Mouse (Mus musculus): ENCODE data around the gene Siae. TPM values are rescaled to one million over a fixed set of nuclear protein-coding genes. Genes with fewer than 3 reads are reported as not detected.
A peak's percentile ranks its signal among the peaks of the same experiment; 100 is the strongest.

Gene Siae
- polyA plus RNA-seq, 1 experiment from 2014 or later: 3.4 TPM

DNA sequence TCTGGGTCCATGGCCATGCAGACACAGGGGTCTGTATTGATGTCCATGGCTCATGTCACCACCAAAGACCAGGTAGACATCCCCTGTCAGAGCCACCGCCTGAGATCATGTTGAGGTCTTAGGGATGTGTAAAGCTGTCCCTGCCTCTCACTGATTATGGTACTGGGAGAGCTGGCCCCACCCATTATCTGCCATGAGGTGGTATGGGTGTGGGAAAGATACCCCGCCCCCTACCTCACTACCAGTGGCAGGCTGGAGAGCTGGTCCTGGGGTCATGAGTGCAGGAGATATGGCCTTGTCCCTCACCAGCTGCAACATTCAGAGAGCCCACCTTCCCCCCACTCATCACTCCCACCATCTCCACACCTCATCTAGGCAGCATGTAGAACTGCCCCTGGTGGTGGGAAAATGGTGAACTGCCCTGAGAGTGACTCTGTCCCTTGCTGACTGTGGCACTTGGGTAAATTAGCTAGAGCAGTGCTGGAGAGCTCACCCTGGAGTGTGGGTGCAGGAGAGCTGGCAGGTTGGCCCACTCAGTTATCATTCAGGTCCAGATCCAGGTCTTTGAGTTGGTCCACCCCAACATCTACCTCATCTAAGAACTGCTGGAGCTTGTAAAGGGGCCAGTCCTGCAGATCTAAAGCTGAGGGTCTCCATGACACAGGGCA is 45.2 kb downstream of the Siae start:
- Histone ChIP-seq H3K27me3 (ENCODE audit: low read depth, poor library complexity, severe bottlenecking) (no peaks in the 10 kb centered on the region), H3K4me3 (no peak overlapping the region), H3K4me1 (no peaks in the 10 kb centered on the region), H3K36me3 (no peaks in the 10 kb centered on the region), H3K27ac (no peak overlapping the region), H3K9me3 (replicated peaks) (no peaks in the 10 kb centered on the region)
- no peak for DNase-seq (ENCODE audit: low spot score)
- 80% methylated on average over 2 of the region's 2 CpGs for WGBS

DNA sequence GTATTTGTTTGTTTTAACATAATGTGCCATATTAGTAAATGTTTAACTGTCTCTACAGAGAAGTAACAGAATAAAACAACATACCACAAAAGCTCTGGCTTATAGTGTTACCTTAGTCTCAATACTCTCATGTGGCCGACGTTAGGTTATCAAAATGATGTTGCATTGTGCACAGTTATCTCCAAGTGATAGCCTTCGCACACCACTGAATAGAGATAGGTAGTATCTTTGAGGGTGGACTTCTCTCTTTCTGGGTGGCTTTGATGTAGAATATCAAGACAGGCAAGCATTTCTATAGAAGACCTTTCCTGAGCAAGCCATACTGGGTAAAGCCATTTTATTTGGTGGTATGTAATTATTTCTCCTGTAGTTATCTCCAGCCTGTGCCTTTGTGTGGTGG is 49.6 kb downstream of the Siae start:
- no peaks in the 10 kb centered on the region for H3K9me3 ChIP-seq (replicated peaks)
- WGBS: 96% methylated on average over 3 of the region's 3 CpGs

DNA sequence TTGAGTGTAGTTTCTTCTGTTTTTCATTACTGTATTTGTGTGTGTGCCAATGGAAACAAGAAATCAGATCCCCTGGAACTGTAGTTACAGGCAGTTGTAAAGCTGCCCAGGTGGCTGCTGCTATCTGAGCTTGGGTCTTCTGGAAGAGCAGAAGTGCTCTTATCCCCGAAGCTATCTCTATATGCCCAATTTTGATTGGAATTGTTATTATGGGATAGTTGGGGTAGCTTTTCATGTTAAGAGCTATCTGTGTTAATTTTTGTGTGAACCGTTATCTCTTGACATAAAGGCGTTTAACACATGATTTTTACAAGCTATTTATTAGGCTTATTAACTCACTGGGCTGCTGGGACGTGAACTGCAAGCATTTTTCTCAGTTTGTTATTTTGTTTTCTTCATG is 54.1 kb downstream of the Siae start:
- Histone ChIP-seq H3K9me3 (replicated peaks) (no peaks in the 10 kb centered on the region), H3K36me3 (no peaks in the 10 kb centered on the region), H3K27me3 (ENCODE audit: low read depth, poor library complexity, severe bottlenecking) (0 out of 2 replicates have a peak, but pooled peaks cover 3% of the 10 kb centered on the region), H3K4me1 (peaks cover 6% of the 10 kb centered on the region; the same call in 1 of the 2 replicates), H3K4me3 (no peak overlapping the region), H3K27ac (no peak overlapping the region)
- no peak for DNase-seq (ENCODE audit: low spot score)
- WGBS: 75% methylated on average over 4 of the region's 4 CpGs

More for the DNA sequence above, 49.6 kb downstream of the Siae start:
- no peaks in the 10 kb centered on the region for H3K27me3 ChIP-seq (ENCODE audit: low read depth, poor library complexity, severe bottlenecking)
- no peaks in the 10 kb centered on the region for H3K36me3 ChIP-seq
- no peak overlapping the region for H3K4me3 ChIP-seq
- DNase-seq (ENCODE audit: low spot score): no peak
- no peaks in the 10 kb centered on the region for H3K4me1 ChIP-seq
- H3K27ac ChIP-seq: no peak overlapping the region

DNA sequence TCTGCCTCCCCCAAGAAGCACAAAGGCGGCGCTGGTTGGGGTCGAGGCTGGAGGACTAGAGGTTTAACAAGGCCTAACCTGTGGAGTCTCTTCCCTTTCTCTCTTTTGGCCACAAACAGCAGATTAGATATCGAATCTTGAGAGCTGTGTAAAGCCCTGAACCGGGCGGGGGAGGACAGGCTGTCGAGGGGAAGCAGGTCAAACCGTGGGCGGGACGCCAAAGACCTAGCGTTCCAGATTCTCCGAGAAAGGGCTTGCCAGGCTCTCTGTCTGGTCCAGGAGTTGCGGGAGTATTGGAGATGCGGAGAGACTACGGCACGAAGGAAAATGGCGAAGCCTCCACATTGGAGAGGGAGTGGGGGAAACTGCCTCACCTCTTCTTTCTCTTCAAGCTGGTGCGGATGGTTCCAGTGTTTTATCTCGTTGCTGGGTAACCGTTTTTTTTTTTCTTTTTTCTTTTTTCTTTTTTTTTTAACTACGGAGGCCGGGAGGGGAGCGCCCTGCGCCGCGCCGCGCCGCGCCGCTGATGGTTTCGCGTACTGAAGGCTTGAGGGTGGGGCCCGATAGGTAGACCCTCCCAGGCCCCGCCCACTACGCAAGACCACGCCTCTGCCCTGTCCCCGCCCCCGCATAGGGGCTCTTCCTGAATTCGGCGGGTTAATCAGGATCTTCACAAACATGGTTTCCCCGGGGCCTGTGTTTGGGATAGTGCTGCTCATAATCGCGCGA is 57.8 kb downstream of the Siae start, which contains the start of gene Spa17:
TSS of gene Spa17 (minus strand) at position 541 of the 729 bp plus-strand sequence.
- peaks cover 6% of the 10 kb centered on the region; the same call in 1 of the 2 replicates for H3K4me1 ChIP-seq
- H3K4me3 ChIP-seq: peak within 1 kb of the TSS; percentile 76
- no peaks in the 10 kb centered on the region for H3K9me3 ChIP-seq (replicated peaks)
- H3K27ac ChIP-seq: peak within 1 kb of the TSS; percentile 89
- H3K27me3 ChIP-seq (ENCODE audit: low read depth, poor library complexity, severe bottlenecking): peaks cover 11% of the 10 kb centered on the region; the same call in 1 of the 2 replicates
- WGBS: under 1% methylated on average over 45 of the region's 45 CpGs
- H3K36me3 ChIP-seq: no peaks in the 10 kb centered on the region
- DNase-seq (ENCODE audit: low spot score): peak; percentile 88

DNA sequence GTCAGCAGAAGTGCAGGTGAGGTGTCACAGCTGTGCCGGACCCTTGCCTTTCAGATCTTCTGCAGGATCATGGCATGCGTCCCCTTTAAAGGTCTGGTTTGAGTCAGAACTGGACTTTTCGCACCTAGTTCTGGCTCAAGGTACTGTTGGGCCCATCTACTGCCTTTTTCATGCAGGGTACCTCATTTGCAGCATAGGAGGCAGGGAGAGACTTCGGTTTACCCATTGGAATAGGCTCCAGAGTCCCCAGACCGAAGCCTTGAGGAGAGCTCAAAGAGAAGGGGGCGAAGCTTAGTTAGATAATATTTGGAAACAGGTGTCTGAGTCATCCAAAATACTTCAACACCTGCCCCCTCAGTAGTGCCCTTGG is 58.4 kb downstream of the Siae start:
- Histone ChIP-seq H3K27me3 (ENCODE audit: low read depth, poor library complexity, severe bottlenecking) (peaks cover 11% of the 10 kb centered on the region; the same call in 1 of the 2 replicates), H3K27ac (peak overlapping the region; percentile 50), H3K4me3 (peak overlapping the region; percentile 76), H3K9me3 (replicated peaks) (no peaks in the 10 kb centered on the region), H3K36me3 (no peaks in the 10 kb centered on the region), H3K4me1 (peaks cover 6% of the 10 kb centered on the region; the same call in 1 of the 2 replicates)
- DNase-seq (ENCODE audit: low spot score): no peak
- 25% methylated on average over 6 of the region's 6 CpGs for WGBS

DNA sequence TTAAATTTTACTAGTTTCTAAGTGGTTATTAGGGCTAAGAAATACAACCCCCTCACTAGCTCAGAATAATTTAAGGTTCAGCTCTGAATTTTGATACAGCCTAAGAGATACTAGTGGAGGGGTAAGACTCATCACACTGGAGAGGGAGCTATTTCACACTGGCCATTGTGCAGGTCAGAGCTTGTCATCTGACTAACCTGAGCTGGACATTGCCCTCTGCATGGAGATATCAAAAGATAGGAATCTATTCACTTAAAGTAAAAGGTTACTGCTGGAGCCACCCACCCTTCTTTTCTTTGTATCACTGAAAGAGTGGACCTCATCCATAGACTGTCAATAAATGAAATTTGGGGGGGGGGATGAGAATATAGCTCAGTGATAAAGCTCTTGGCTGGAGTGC is 58.8 kb downstream of the Siae start:
- H3K36me3 ChIP-seq: no peaks in the 10 kb centered on the region
- H3K27me3 ChIP-seq (ENCODE audit: low read depth, poor library complexity, severe bottlenecking): peaks cover 11% of the 10 kb centered on the region; the same call in 1 of the 2 replicates
- H3K27ac ChIP-seq: no peak overlapping the region
- H3K4me1 ChIP-seq: peaks cover 6% of the 10 kb centered on the region; the same call in 1 of the 2 replicates
- H3K9me3 ChIP-seq (replicated peaks): no peaks in the 10 kb centered on the region
- DNase-seq (ENCODE audit: low spot score): no peak
- peak overlapping the region; percentile 76; the same call in 1 of the 2 replicates for H3K4me3 ChIP-seq

DNA sequence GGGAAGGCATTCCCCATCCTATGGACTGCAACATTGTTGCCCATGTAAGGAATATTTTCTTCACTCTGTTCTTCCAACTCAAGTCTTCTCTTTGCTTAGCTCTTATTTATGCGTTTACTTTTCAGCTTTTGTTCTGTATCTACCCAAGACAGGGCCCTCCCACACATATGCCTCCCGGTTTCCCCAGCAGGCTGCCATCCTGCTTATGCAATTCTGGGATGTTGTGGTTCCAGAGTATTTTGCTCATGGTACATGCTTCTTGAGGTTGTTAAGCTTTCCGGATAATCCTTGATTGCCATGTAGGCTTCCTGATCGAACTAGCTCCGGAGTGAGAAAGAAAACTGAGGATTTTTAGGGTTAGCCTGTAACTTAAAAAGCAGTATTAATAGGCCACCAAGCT is 59.7 kb downstream of the Siae start:
- peaks cover 11% of the 10 kb centered on the region; the same call in 1 of the 2 replicates for H3K27me3 ChIP-seq (ENCODE audit: low read depth, poor library complexity, severe bottlenecking)
- no peak overlapping the region for H3K27ac ChIP-seq
- H3K9me3 ChIP-seq (replicated peaks): no peaks in the 10 kb centered on the region
- DNase-seq (ENCODE audit: low spot score): no peak
- H3K4me1 ChIP-seq: peaks cover 6% of the 10 kb centered on the region; the same call in 1 of the 2 replicates
- H3K36me3 ChIP-seq: no peaks in the 10 kb centered on the region
- WGBS: 76% methylated on average over 5 of the region's 5 CpGs
- no peak overlapping the region for H3K4me3 ChIP-seq

DNA sequence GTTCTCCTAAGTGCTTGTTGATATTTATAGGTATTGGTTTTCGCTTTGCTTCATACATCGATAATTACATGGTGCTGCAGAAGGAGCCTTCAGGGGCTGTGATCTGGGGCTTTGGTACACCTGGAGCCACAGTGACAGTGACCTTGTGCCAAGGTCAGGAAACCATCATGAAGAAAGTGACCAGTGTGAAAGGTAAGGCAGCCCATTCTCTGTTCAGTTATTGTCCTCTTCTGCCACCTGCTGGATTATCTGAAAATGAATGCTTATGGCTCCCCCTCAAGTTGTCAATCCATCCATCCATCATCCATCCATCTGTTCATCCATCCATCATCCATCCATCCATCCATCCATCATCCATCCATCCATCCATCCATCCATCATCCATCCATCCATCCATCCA is 61.3 kb downstream of the Siae start:
- H3K27ac ChIP-seq: no peak overlapping the region
- H3K36me3 ChIP-seq: no peaks in the 10 kb centered on the region
- no peak for DNase-seq (ENCODE audit: low spot score)
- peaks cover 11% of the 10 kb centered on the region; the same call in 1 of the 2 replicates for H3K27me3 ChIP-seq (ENCODE audit: low read depth, poor library complexity, severe bottlenecking)
- no peaks in the 10 kb centered on the region for H3K9me3 ChIP-seq (replicated peaks)
- WGBS: 54% methylated on average over 2 of the region's 2 CpGs
- H3K4me3 ChIP-seq: no peak overlapping the region
- peaks cover 6% of the 10 kb centered on the region; the same call in 1 of the 2 replicates for H3K4me1 ChIP-seq

DNA sequence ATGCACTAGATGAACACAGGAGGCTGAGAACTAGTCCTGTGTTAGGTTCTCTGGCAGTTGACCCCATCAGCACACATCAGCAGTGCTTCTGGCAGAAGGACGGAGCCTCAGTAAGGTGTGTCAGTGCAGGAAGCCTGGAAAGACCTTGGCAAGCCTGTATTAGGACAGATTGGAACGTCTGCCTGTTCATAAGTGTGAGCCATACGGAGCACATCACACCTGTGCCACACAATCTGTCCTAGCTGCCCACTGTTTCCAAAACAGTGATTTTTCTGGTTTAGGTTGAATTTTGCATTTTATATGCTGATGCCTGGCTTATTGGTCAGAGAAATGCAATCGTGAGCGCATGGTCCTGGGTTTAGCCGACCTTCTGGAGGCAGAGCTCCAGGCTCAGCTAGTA is 65.8 kb downstream of the Siae start:
- H3K9me3 ChIP-seq (replicated peaks): no peaks in the 10 kb centered on the region
- H3K27me3 ChIP-seq (ENCODE audit: low read depth, poor library complexity, severe bottlenecking): peaks cover 9% of the 10 kb centered on the region; the same call in 1 of the 2 replicates
- no peak for DNase-seq (ENCODE audit: low spot score)
- H3K27ac ChIP-seq: no peak overlapping the region
- WGBS: 87% methylated on average over 6 of the region's 6 CpGs
- no peaks in the 10 kb centered on the region for H3K36me3 ChIP-seq
- H3K4me3 ChIP-seq: no peak overlapping the region
- H3K4me1 ChIP-seq: 0 out of 2 replicates have a peak, but pooled peaks cover 4% of the 10 kb centered on the region

DNA sequence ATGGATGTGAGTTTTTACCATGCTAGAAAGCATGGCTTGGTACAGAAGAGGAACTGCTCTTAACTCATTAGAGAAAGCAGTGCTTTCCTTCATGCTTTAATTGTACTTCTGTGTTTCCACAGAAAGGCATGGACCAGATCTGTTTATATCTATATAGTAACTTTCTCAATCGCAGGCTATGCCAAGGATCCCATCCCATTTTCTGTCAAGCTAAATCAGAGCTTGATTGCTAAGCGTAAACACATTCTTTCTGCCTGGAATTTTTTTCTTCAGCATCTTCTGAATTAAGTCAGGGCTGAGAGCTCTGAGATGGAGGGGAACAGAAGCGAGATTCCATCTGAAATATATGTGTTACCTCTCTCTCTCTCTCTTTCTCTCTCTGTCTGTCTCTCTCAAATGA is 68.5 kb downstream of the Siae start:
- H3K27ac ChIP-seq: no peak overlapping the region
- DNase-seq (ENCODE audit: low spot score): no peak
- 0 out of 2 replicates have a peak, but pooled peaks cover 4% of the 10 kb centered on the region for H3K4me1 ChIP-seq
- H3K4me3 ChIP-seq: no peak overlapping the region
- no peaks in the 10 kb centered on the region for H3K9me3 ChIP-seq (replicated peaks)
- H3K36me3 ChIP-seq: no peaks in the 10 kb centered on the region
- H3K27me3 ChIP-seq (ENCODE audit: low read depth, poor library complexity, severe bottlenecking): 0 out of 2 replicates have a peak, but pooled peaks cover 3% of the 10 kb centered on the region
- 89% methylated on average over 3 of the region's 3 CpGs for WGBS

DNA sequence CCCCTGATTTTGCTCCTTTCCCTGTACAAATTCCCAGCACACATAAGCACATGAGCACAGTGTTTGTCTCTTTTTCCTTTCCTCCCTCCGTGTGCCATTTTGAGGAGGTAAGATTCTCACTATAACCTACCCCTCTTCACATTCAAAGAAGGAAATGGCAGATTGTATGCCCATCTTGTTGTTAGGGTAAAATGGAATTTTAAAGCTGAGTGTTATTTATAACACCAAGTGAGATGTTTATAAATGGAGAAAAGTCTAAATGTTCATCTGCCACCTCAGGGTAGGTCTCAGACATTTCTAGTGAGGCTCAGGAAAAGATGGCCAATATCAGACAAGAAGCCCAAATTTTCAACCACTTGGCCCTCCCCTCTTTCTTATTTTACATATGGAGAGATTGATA is 69.0 kb downstream of the Siae start:
- 0 out of 2 replicates have a peak, but pooled peaks cover 4% of the 10 kb centered on the region for H3K4me1 ChIP-seq
- WGBS: 69% methylated on average over 1 of the region's 1 CpGs

DNA sequence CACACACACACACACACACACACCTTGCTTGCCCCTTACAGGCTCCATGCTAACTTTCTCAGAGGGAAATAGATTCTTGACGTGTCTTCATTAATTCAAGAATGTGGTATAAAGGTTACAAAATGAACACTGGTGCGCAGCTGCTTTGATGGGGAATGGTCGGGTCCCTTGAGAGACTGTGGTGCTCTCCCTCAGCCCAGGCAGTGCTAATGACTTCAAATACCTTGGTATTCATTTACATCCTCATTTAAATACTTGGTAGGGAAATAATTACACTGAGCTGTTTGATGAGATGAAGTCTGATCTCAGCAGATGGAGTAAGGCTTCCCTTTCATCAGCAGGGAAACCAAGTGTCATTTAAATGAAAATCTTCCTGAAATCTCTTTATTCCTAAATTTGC is 69.6 kb downstream of the Siae start:
- Histone ChIP-seq H3K4me1 (0 out of 2 replicates have a peak, but pooled peaks cover 4% of the 10 kb centered on the region), H3K27ac (no peak overlapping the region), H3K27me3 (ENCODE audit: low read depth, poor library complexity, severe bottlenecking) (0 out of 2 replicates have a peak, but pooled peaks cover 3% of the 10 kb centered on the region), H3K4me3 (no peak overlapping the region), H3K36me3 (no peaks in the 10 kb centered on the region), H3K9me3 (replicated peaks) (no peaks in the 10 kb centered on the region)
- 49% methylated on average over 3 of the region's 3 CpGs for WGBS
- DNase-seq (ENCODE audit: low spot score): no peak

More for the DNA sequence above, 69.0 kb downstream of the Siae start:
- Histone ChIP-seq H3K27me3 (ENCODE audit: low read depth, poor library complexity, severe bottlenecking) (0 out of 2 replicates have a peak, but pooled peaks cover 3% of the 10 kb centered on the region), H3K36me3 (no peaks in the 10 kb centered on the region), H3K27ac (no peak overlapping the region), H3K9me3 (replicated peaks) (no peaks in the 10 kb centered on the region), H3K4me3 (no peak overlapping the region)
- no peak for DNase-seq (ENCODE audit: low spot score)

DNA sequence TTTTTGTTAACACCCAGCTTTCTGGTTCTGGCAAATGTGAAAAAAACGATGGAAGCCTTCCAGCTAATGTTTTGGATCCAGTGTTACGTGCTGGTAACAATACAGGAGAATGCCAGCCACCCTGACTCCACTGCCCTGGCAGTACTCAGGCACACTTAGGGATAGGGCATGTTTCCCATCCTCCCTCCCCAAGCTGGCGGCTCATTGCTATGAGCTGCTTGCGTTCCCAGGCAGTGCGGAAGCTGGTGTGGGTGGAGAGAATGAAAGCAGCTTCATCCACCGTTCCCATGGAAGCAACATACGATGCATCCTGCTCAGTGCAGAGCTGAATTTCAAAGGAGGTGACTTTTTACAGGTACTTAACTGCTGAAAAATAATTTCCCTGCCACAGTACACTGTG is 70.1 kb downstream of the Siae start:
- no peak for DNase-seq (ENCODE audit: low spot score)
- H3K27ac ChIP-seq: no peak overlapping the region
- 0 out of 2 replicates have a peak, but pooled peaks cover 3% of the 10 kb centered on the region for H3K27me3 ChIP-seq (ENCODE audit: low read depth, poor library complexity, severe bottlenecking)
- WGBS: 28% methylated on average over 7 of the region's 7 CpGs
- H3K4me3 ChIP-seq: no peak overlapping the region
- no peaks in the 10 kb centered on the region for H3K9me3 ChIP-seq (replicated peaks)
- H3K36me3 ChIP-seq: no peaks in the 10 kb centered on the region
- H3K4me1 ChIP-seq: 0 out of 2 replicates have a peak, but pooled peaks cover 4% of the 10 kb centered on the region

Data from limb, embryonic 10.5 days (tissue).